Mouse (Mus musculus): ENCODE data around the gene Hmgb1. TPM values are rescaled to one million over a fixed set of nuclear protein-coding genes. Genes with fewer than 3 reads are reported as not detected.
"Not testable (repeated sequence)": the region's sequence is repeated elsewhere in the genome, so short reads cannot be mapped to it uniquely, and the experiment has no call there.

The Hmgb1 gene
- polyA plus RNA-seq, 1 experiment from 2014 or later = 1,753 TPM

DNA sequence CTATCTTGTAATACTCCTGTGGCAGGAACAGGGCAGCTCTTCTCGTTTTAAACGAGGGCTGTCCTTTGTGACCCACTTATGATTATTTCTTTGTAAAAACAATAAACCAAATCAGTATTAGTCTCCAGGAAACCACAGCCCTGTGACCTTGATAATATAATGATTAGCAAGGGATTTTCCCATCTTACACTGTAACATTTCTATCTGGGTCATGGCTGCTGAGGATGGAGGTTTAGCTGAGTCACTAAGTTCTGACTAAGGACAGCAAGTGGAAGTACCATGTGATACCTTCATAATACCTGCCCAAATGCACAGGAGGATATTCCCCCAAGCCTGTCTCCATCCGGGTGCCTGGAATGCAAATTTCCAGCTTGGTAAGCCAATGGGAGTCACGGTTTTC, 23.8 kb downstream of the Hmgb1 start:
- WGBS = 78% methylated on average over 4 of the region's 4 CpGs
- DNase-seq (ENCODE audit: low spot score) = no peak

DNA sequence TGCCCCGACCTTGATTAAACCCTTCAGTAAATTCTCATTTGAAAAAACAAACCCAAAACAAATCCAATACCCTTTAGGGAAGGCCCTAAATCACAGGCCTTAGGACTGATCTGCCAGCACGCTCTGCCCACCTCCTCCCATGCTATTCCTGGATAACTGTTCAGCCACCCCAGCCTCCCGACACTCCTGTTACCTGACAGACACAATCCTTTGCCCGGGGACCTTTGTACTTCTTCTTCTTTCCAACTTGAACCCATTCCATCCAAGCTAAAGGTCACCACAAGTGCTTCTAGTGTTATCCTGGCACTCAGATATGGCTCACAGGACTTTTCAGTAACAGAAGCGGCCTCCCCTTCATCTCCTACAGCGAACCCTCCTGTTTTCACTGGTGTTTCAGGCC, 25.3 kb downstream of the Hmgb1 start:
- Histone ChIP-seq H3K27me3 (replicated peaks; ENCODE audit: low read depth, poor library complexity, severe bottlenecking) (no peaks in the 10 kb centered on the region), H3K4me1 (peaks cover 5% of the 10 kb centered on the region), H3K4me3 (no peak overlapping the region), H3K36me3 (replicated peaks) (no peaks in the 10 kb centered on the region), H3K27ac (replicated peaks) (no peak overlapping the region), H3K9me3 (no peaks in the 10 kb centered on the region)
- WGBS = 94% methylated on average over 6 of the region's 6 CpGs
- DNase-seq (ENCODE audit: low spot score) = no peak

More for the DNA sequence above, 23.8 kb downstream of the Hmgb1 start:
- H3K27ac ChIP-seq (replicated peaks) = no peak overlapping the region
- H3K36me3 ChIP-seq (replicated peaks) = no peaks in the 10 kb centered on the region
- H3K4me3 ChIP-seq = no peak overlapping the region
- no peaks in the 10 kb centered on the region for H3K27me3 ChIP-seq (replicated peaks; ENCODE audit: low read depth, poor library complexity, severe bottlenecking)
- H3K9me3 ChIP-seq = no peaks in the 10 kb centered on the region
- H3K4me1 ChIP-seq = peaks cover 14% of the 10 kb centered on the region

DNA sequence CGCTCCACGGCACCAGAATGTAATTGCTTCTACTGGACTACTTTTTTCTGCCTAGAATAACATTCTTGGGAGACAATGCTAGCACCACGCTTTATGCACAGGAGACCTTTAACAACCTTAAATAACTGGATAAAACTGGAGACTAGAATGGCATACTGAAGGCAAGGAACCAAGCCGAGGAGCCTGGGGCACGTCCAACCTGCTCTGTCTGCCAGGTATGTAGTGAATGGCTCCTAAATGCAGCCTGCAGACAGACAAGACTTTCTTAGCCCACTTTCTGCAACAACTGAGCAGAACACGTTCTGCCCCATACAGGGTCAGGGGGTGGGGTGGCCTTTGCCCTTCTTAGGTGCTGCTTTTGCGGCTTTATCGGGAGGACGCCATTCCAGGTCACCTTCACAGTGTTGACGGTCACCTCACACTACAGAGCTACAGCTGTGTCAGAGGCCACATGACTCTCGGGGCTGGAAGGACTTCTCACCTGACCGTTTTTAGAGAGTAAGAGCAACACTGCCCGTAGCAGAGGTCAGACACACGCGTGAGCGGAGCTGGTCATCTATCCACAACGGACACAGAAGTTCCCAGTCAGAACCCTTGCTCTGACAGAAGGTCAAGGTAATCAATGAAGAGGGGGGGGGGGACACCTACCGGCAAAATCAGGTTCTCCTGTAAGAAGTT, 27.3 kb downstream of the Hmgb1 start:
- WGBS = 91% methylated on average over 18 of the region's 18 CpGs
- no peak for DNase-seq (ENCODE audit: low spot score)
- Histone ChIP-seq H3K4me3 (no peak overlapping the region), H3K36me3 (replicated peaks) (no peaks in the 10 kb centered on the region), H3K27ac (replicated peaks) (no peak overlapping the region), H3K27me3 (replicated peaks; ENCODE audit: low read depth, poor library complexity, severe bottlenecking) (no peaks in the 10 kb centered on the region), H3K4me1 (peaks cover 9% of the 10 kb centered on the region), H3K9me3 (no peaks in the 10 kb centered on the region)

DNA sequence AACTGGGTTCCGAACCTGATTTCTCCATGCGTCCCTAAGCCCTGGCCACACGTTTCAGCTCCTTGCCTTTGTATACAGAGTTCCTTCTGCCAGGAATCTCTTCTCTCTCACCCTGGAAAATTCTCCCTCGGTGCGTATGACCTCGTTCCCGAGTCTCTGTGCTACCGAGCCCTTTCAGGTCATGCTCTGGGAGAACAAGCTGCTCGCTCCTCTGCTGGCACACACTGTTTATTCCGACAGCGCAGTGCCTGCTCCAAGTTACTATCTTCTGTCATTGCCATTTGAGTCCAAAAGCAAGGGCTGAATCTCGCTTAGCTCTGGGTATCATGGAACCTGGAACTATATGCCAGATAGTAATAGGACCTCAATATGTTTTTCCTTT, 31.5 kb downstream of the Hmgb1 start:
- no peak for DNase-seq (ENCODE audit: low spot score)
- peak overlapping the region; percentile 71 for H3K27ac ChIP-seq (replicated peaks)
- 65% methylated on average over 12 of the region's 12 CpGs for WGBS

DNA sequence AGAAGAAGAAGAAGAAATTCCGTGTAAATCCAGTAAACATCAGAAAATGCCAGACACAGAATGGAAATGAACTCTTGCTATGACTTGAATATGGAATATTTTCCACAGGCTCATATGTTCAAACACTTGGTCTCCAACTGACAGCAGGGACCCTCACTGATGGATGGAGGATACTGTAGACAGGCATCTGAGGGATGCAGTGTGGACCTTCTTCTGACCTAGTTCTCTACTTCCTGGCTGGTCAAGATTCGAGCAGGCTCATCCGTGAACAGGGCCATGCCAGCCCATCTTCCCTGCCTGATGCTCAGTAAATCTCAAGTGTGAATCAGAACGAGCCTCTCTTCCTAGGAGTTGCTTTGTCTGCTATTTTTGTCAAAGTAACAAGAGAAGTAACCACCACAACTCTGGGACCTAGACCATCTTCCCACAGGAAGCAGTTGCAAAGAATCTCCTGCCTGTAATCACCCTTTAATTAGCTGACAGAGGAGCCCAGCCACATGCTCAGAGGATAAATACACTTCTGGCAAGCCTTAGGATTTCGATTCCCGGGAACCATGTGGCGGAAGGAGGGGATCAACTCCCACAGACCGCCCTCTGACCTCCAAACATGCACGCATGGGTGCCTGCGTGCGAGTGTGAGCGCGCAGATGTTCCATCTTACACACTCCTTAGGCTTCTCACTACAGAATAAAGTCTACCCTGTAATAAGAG, 32.1 kb downstream of the Hmgb1 start:
- Histone ChIP-seq H3K4me3 (no peak overlapping the region), H3K4me1 (peaks cover 12% of the 10 kb centered on the region), H3K36me3 (replicated peaks) (no peaks in the 10 kb centered on the region), H3K27ac (replicated peaks) (peak overlapping the region; percentile 71), H3K27me3 (replicated peaks; ENCODE audit: low read depth, poor library complexity, severe bottlenecking) (no peaks in the 10 kb centered on the region), H3K9me3 (no peaks in the 10 kb centered on the region; the same call in 1 of the 2 replicates)
- DNase-seq (ENCODE audit: low spot score) = peak; percentile 54
- WGBS = 50% methylated on average over 13 of the region's 13 CpGs

More for the DNA sequence above, 31.5 kb downstream of the Hmgb1 start:
- Histone ChIP-seq H3K27me3 (replicated peaks; ENCODE audit: low read depth, poor library complexity, severe bottlenecking) (no peaks in the 10 kb centered on the region), H3K4me3 (no peak overlapping the region), H3K9me3 (no peaks in the 10 kb centered on the region; the same call in 1 of the 2 replicates), H3K4me1 (peaks cover 12% of the 10 kb centered on the region), H3K36me3 (replicated peaks) (no peaks in the 10 kb centered on the region)

DNA sequence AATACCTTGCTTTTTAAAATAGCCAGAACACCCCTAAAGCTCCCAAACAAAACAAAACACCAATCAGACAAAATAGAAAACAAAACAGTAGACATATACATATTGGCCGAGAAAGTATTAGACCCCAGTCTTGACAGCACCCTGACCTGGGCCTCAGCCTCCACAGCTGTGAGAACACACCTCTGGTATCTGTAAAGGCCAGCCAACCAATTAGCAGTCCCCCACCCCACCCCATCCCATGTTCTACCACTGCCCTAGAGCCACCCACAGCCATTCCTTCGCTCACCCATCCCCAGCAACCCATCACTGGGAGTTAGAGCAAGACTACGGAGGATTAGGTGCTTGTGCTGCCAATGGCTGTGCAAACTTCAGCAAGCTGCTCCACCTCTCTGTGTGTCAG, 33.4 kb downstream of the Hmgb1 start:
- H3K4me1 ChIP-seq = peaks cover 12% of the 10 kb centered on the region
- WGBS = 92% methylated on average over 3 of the region's 3 CpGs
- H3K27me3 ChIP-seq (replicated peaks; ENCODE audit: low read depth, poor library complexity, severe bottlenecking) = no peaks in the 10 kb centered on the region
- no peak for DNase-seq (ENCODE audit: low spot score)
- no peaks in the 10 kb centered on the region; the same call in 1 of the 2 replicates for H3K9me3 ChIP-seq
- H3K27ac ChIP-seq (replicated peaks) = no peak overlapping the region
- no peaks in the 10 kb centered on the region for H3K36me3 ChIP-seq (replicated peaks)
- H3K4me3 ChIP-seq = no peak overlapping the region

DNA sequence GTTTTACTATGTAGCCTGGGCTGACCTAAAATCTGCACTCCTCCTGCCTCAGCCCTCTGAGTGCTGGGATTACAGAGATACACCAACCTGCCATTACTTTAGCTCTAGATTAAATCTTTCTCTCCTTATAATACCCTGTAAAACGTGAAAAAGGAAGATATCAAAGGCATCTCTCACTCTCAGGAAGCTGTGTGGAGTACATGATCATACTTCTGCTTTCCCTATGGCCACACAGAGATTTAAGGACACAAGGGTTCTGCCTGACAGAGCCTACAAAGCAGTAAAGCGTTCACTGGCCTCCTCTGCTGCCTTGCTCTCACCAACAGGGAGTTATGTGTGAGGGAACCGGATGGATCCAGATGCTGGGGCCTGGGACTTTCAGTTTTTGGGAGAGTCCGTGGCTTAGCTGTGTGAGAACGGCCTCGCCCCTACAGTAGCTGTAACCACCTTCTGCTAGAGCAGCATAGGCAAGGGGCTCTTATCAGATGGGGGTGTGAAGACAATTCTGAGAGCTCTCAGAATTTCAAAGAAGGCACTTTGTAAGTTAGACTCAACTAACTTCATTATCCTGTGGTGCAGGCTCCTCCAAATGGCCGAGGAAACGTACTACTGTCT, 36.8 kb downstream of the Hmgb1 start:
- no peak for DNase-seq (ENCODE audit: low spot score)
- peaks cover 13% of the 10 kb centered on the region for H3K4me1 ChIP-seq
- H3K27ac ChIP-seq (replicated peaks) = no peak overlapping the region
- no peak overlapping the region for H3K4me3 ChIP-seq
- no peaks in the 10 kb centered on the region; the same call in 1 of the 2 replicates for H3K9me3 ChIP-seq
- 82% methylated on average over 8 of the region's 8 CpGs for WGBS
- no peaks in the 10 kb centered on the region for H3K27me3 ChIP-seq (replicated peaks; ENCODE audit: low read depth, poor library complexity, severe bottlenecking)
- H3K36me3 ChIP-seq (replicated peaks) = no peaks in the 10 kb centered on the region

DNA sequence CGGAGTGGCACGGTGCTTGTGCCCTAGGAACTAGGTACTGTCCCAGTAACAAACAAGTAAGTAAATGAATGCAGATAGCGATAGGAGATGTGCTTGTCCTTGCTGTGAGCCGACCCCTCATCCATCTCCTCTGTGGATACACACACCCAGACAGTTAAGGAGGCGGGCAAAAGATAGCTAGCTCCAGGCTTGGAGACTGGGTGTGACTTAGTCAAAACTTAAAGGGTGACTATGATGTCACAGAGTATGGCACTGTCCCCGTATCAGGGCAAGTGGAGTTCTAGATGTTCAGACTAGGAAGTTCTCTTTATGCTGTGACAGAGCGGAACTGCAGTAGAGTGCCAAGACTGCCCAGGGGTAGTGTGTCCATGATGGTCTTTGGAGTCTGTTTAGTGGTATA, 37.6 kb downstream of the Hmgb1 start:
- no peak overlapping the region for H3K4me3 ChIP-seq
- no peak for DNase-seq (ENCODE audit: low spot score)
- no peak overlapping the region for H3K27ac ChIP-seq (replicated peaks)
- WGBS = 92% methylated on average over 7 of the region's 7 CpGs
- H3K36me3 ChIP-seq (replicated peaks) = no peaks in the 10 kb centered on the region
- H3K9me3 ChIP-seq = no peaks in the 10 kb centered on the region; the same call in 1 of the 2 replicates
- no peaks in the 10 kb centered on the region for H3K27me3 ChIP-seq (replicated peaks; ENCODE audit: low read depth, poor library complexity, severe bottlenecking)
- peaks cover 6% of the 10 kb centered on the region; the same call in 1 of the 2 replicates for H3K4me1 ChIP-seq

DNA sequence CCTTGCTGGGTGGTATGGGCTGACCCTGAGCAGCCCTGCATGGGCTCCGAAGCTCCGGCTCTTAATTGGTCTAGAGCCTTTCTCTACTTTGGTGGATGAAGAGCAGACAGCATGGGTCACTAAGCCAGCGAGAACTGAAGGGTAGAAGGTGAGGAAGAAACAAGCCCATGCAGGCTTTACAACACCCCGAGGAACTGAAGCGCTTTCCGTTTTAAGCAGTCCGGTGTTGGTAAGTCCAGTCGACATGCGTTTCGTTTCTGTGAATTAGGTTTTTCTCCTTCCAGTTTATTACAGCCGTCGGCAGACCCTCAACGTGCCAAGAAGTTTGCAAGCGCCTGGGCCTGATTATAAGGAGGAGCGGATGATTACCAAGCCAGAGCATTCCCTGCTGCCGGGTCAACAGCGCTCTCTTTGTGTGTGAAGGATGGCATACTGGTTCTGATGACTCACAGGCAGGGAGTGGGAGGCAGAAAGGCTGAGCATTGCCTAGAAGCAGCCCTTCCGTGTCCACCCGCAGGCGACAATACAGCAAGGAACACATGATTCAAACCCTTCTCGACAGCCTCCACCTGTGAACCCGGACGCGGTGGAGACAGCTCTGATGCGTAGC, 40.4 kb downstream of the Hmgb1 start:
- H3K27me3 ChIP-seq (replicated peaks; ENCODE audit: low read depth, poor library complexity, severe bottlenecking) = no peaks in the 10 kb centered on the region
- no peak overlapping the region for H3K4me3 ChIP-seq
- no peaks in the 10 kb centered on the region for H3K36me3 ChIP-seq (replicated peaks)
- H3K9me3 ChIP-seq = no peaks in the 10 kb centered on the region
- H3K27ac ChIP-seq (replicated peaks) = no peak overlapping the region; the same call in 1 of the 2 replicates
- 0 out of 2 replicates have a peak, but pooled peaks cover 5% of the 10 kb centered on the region for H3K4me1 ChIP-seq
- 72% methylated on average over 25 of the region's 25 CpGs for WGBS
- DNase-seq (ENCODE audit: low spot score) = peak; percentile 38

DNA sequence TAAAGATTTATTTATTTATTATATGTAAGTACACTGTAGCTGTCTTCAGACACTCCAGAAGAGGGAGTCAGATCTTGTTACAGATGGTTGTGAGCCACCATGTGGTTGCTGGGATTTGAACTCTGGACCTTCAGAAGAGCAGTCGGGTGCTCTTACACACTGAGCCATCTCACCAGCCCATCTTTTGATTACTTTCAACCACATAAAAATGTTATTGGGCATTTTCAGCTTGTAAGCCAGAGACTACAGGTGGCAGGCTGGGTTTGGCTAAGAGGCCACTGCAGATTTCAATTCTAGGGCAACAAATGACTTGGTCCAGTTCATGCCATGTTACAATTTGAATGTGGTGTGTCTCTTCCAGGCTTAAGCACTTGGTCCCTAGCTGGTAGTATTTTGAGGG, 43.1 kb downstream of the Hmgb1 start:
- not testable (repeated sequence) for DNase-seq (ENCODE audit: low spot score); H3K27ac ChIP-seq (replicated peaks); H3K4me1 ChIP-seq; H3K4me3 ChIP-seq; H3K27me3 ChIP-seq (replicated peaks; ENCODE audit: low read depth, poor library complexity, severe bottlenecking); H3K9me3 ChIP-seq; H3K36me3 ChIP-seq (replicated peaks)
- 91% methylated on average over 1 of the region's 1 CpGs for WGBS

DNA sequence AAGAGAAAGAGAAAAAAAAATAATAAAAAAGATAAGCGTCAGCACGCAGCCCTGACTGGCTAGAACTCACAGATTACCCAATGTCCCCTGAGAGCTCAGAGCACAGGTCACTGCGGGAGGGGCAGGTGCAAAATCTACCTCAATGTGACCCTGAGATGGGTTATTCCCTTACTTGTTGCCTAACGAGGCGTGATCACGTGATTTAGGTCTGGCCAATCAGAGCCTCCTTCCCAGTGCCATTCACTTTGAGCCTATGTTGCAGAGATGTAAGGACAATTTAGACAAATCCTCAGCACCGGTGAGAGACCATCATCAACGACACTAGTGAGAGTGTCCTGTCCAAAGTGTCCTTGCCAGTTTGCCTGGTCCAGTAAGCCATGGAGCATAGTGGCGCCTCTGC, 44.0 kb downstream of the Hmgb1 start:
- H3K4me3 ChIP-seq = no peak overlapping the region
- 61% methylated on average over 9 of the region's 9 CpGs for WGBS
- 0 out of 2 replicates have a peak, but pooled peaks cover 5% of the 10 kb centered on the region for H3K4me1 ChIP-seq
- no peak for DNase-seq (ENCODE audit: low spot score)
- no peaks in the 10 kb centered on the region for H3K27me3 ChIP-seq (replicated peaks; ENCODE audit: low read depth, poor library complexity, severe bottlenecking)
- H3K9me3 ChIP-seq = no peaks in the 10 kb centered on the region
- no peaks in the 10 kb centered on the region for H3K36me3 ChIP-seq (replicated peaks)
- no peak overlapping the region for H3K27ac ChIP-seq (replicated peaks)

DNA sequence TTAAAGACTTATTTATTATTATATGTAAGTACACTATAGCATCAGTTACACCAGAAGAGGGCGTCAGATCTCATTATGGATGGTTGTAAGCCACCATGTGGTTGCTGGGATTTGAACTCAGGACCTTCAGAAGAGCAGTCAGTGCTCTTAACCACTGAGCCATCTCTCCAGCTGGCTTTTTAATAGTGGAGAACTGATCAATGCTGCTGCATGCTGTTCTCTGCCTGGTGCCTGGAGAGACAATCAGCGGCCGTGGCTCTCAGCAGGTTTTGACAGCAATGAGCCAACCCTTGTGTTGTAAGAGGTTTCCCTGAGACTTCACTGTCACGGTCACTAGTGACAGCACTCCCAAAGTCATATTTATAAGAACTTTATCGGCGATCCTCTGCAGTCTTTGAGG, 46.2 kb downstream of the Hmgb1 start:
- H3K27ac ChIP-seq (replicated peaks); H3K9me3 ChIP-seq; H3K27me3 ChIP-seq (replicated peaks; ENCODE audit: low read depth, poor library complexity, severe bottlenecking); H3K36me3 ChIP-seq (replicated peaks); DNase-seq (ENCODE audit: low spot score); H3K4me3 ChIP-seq; H3K4me1 ChIP-seq: not testable (repeated sequence)
- WGBS = 87% methylated on average over 6 of the region's 6 CpGs

Measured in embryonic facial prominence, embryonic 10.5 days (tissue).